Mouse (Mus musculus) heart, adult 2 months (tissue): ENCODE results near the gene Aldh1b1.

Source experiments
- CTCF ChIP-seq: fragments of 200-600 bp; IDR thresholded peaks from 2 replicates; pipeline ENCODE4 v1.8.1; 2022; ENCODE audit warnings: antibody characterized with exemption, mild to moderate bottlenecking, moderate library complexity
- POLR2A ChIP-seq: fragments of 200-500 bp; IDR thresholded peaks from 2 replicates; pipeline ENCODE4 v1.6.1; 2011; ENCODE audit warnings: mild to moderate bottlenecking, low read depth, low read length, control low read depth; ENCODE audit not compliant: insufficient read depth

DNA sequence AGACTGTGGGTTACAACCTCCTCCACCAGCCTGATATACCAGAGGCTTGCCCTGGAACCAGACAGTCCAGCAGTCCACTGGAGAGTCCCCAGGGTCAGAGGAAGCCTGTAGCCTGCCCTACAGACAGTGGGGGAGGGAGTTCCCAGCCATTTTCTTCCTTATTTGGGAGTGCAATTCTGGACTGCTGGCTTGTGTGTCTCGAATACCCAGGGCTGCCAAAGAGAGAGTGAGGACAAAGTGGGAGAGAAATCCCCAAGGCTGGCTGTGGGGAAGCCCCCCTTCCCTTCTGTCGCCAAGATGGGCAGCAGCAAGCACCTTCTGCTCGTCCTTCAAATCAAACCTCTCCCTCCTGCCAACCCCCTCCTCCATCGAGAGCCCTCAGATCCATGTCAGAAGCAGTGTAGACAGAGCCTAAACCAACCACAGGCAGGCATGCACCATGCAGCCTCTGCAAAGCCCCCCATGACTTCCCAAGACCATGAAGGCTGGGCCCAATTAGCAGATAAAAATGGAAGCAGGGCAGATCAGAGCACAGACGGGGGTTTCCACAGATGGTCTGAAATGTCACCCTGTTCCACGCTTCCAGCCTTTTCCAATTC is 45.5 kb upstream of the Aldh1b1 start:
- TF ChIP-seq POLR2A (no peak), CTCF (no peak)
